Mouse (Mus musculus): ENCODE measurements around the gene Itsn1. TPM values are rescaled to one million over a fixed set of nuclear protein-coding genes. Genes with fewer than 3 reads are reported as not detected.

Itsn1 gene
- polyA plus RNA-seq, 1 experiment from 2014 or later = 36.0 TPM

GRCm38 (mm10) chr16:91768586-91768985, 39.5 kb downstream of the Itsn1 start:
- POLR2A ChIA-PET = no interaction called here
- in situ Hi-C loops (cut with MboI; ENCODE audit: low pct_unique_long_range_greater_than_20kb) = no loop called here
- TF ChIP-seq CTCF (IDR thresholded peaks at IDR 0.05) = no peak
- CTCF ChIA-PET = interaction anchor here (1.3 to 2.1 kb wide), 2 partner anchors 9 kb away, joined by 3 to 8 read pairs; no protein-coding TSS in a partner anchor
- no peaks in the 10 kb centered on the region for H3K27me3 ChIP-seq
- DNase-seq (ENCODE audit: low read depth, low spot score) (no peak), ATAC-seq (no peak)

- POLR2A ChIA-PET = no interaction called here
- CTCF ChIA-PET = no interaction called here
- in situ Hi-C loops (cut with MboI; ENCODE audit: low pct_unique_long_range_greater_than_20kb) = no loop called here
- no peak for TF ChIP-seq CTCF (IDR thresholded peaks at IDR 0.05)
- no peak for DNase-seq (ENCODE audit: low read depth, low spot score)
- no peaks in the 10 kb centered on the region for H3K27me3 ChIP-seq
- no peak for ATAC-seq
These were observed 40.8 kb downstream of the Itsn1 start for GRCm38 (mm10) chr16:91769911-91770310.

- TF ChIP-seq CTCF (IDR thresholded peaks at IDR 0.05) = no peak
- H3K27me3 ChIP-seq = no peaks in the 10 kb centered on the region
- in situ Hi-C loops (cut with MboI; ENCODE audit: low pct_unique_long_range_greater_than_20kb) = no loop called here
- DNase-seq (ENCODE audit: low read depth, low spot score) (no peak), ATAC-seq (no peak)
- ChIA-PET POLR2A (no interaction called here), CTCF (no interaction called here)
These were observed 41.6 kb downstream of the Itsn1 start for GRCm38 (mm10) chr16:91770662-91771061.

GRCm38 (mm10) chr16:91771334-91771733, 42.3 kb downstream of the Itsn1 start:
- no peak for TF ChIP-seq CTCF (IDR thresholded peaks at IDR 0.05)
- ChIA-PET POLR2A (no interaction called here), CTCF (no interaction called here)
- in situ Hi-C loops (cut with MboI; ENCODE audit: low pct_unique_long_range_greater_than_20kb) = no loop called here
- DNase-seq (ENCODE audit: low read depth, low spot score) (no peak), ATAC-seq (no peak)
- H3K27me3 ChIP-seq = no peaks in the 10 kb centered on the region

GRCm38 (mm10) chr16:91772586-91772985, 43.5 kb downstream of the Itsn1 start:
- ChIA-PET CTCF (interaction anchor here (1.0 kb wide), 1 partner anchor 9 kb away, joined by 4 read pairs; no protein-coding TSS in a partner anchor), POLR2A (no interaction called here)
- in situ Hi-C loops (cut with MboI; ENCODE audit: low pct_unique_long_range_greater_than_20kb) = no loop called here
- no peaks in the 10 kb centered on the region for H3K27me3 ChIP-seq
- ATAC-seq (no peak), DNase-seq (ENCODE audit: low read depth, low spot score) (no peak)
- TF ChIP-seq CTCF (IDR thresholded peaks at IDR 0.05) = no peak

GRCm38 (mm10) chr16:91779576-91779975, 50.5 kb downstream of the Itsn1 start:
- in situ Hi-C loops (cut with MboI; ENCODE audit: low pct_unique_long_range_greater_than_20kb) = no loop called here
- ATAC-seq = no peak
- ChIA-PET POLR2A (no interaction called here), CTCF (no interaction called here)
- no peaks in the 10 kb centered on the region for H3K27me3 ChIP-seq
- TF ChIP-seq CTCF (IDR thresholded peaks at IDR 0.05) = no peak
- DNase-seq (ENCODE audit: low read depth, low spot score) = no peak

GRCm38 (mm10) chr16:91780151-91780550, 51.1 kb downstream of the Itsn1 start:
- DNase-seq (ENCODE audit: low read depth, low spot score) = no peak
- ATAC-seq = no peak
- no peak for TF ChIP-seq CTCF (IDR thresholded peaks at IDR 0.05)
- ChIA-PET CTCF (interaction anchor here (1.4 kb wide), 1 partner anchor 48 kb away, joined by 3 read pairs; no protein-coding TSS in a partner anchor), POLR2A (no interaction called here)
- no peaks in the 10 kb centered on the region for H3K27me3 ChIP-seq
- in situ Hi-C loops (cut with MboI; ENCODE audit: low pct_unique_long_range_greater_than_20kb) = no loop called here

- in situ Hi-C loops (cut with MboI; ENCODE audit: low pct_unique_long_range_greater_than_20kb) = no loop called here
- no peaks in the 10 kb centered on the region for H3K27me3 ChIP-seq
- TF ChIP-seq CTCF (IDR thresholded peaks at IDR 0.05) = no peak
- ChIA-PET POLR2A (no interaction called here), CTCF (interaction anchor here (1.3 to 1.8 kb wide), 3 partner anchors 8 to 49 kb away, joined by 3 to 4 read pairs (median 3); no protein-coding TSS in a partner anchor)
- DNase-seq (ENCODE audit: low read depth, low spot score) (no peak), ATAC-seq (no peak)
These were observed 51.7 kb downstream of the Itsn1 start for GRCm38 (mm10) chr16:91780826-91781225.

GRCm38 (mm10) chr16:91783191-91783590, 54.1 kb downstream of the Itsn1 start:
- CTCF ChIA-PET = no interaction called here
- ATAC-seq (no peak), DNase-seq (ENCODE audit: low read depth, low spot score) (no peak)
- in situ Hi-C loops (cut with MboI; ENCODE audit: low pct_unique_long_range_greater_than_20kb) = no loop called here
- POLR2A ChIA-PET = no interaction called here
- H3K27me3 ChIP-seq = no peaks in the 10 kb centered on the region
- no peak for TF ChIP-seq CTCF (IDR thresholded peaks at IDR 0.05)

- H3K27me3 ChIP-seq = no peaks in the 10 kb centered on the region
- CTCF ChIA-PET = interaction anchor here (0.7 kb wide), 1 partner anchor 22 kb away, joined by 3 read pairs; no protein-coding TSS in a partner anchor
- DNase-seq (ENCODE audit: low read depth, low spot score) (no peak), ATAC-seq (no peak)
- in situ Hi-C loops (cut with MboI; ENCODE audit: low pct_unique_long_range_greater_than_20kb) = no loop called here
- POLR2A ChIA-PET = no interaction called here
- TF ChIP-seq CTCF (IDR thresholded peaks at IDR 0.05) = no peak
These were observed 55.2 kb downstream of the Itsn1 start for GRCm38 (mm10) chr16:91784298-91784697.

- no peak for TF ChIP-seq CTCF (IDR thresholded peaks at IDR 0.05)
- POLR2A ChIA-PET = no interaction called here
- no peak for ATAC-seq
- no peaks in the 10 kb centered on the region for H3K27me3 ChIP-seq
- in situ Hi-C loops (cut with MboI; ENCODE audit: low pct_unique_long_range_greater_than_20kb) = no loop called here
- DNase-seq (ENCODE audit: low read depth, low spot score) = no peak
- CTCF ChIA-PET = no interaction called here
These were observed 57.3 kb downstream of the Itsn1 start for GRCm38 (mm10) chr16:91786425-91786824.

GRCm38 (mm10) chr16:91789728-91790127, 60.6 kb downstream of the Itsn1 start:
- ATAC-seq = no peak

More at GRCm38 (mm10) chr16:91789728-91790127, 60.6 kb downstream of the Itsn1 start:
- POLR2A ChIA-PET = no interaction called here
- TF ChIP-seq CTCF (IDR thresholded peaks at IDR 0.05) = no peak
- CTCF ChIA-PET = interaction anchor here (1.3 kb wide), 1 partner anchor 14 kb away, joined by 3 read pairs; no protein-coding TSS in a partner anchor
- no peaks in the 10 kb centered on the region for H3K27me3 ChIP-seq
- in situ Hi-C loops (cut with MboI; ENCODE audit: low pct_unique_long_range_greater_than_20kb) = no loop called here
- no peak for DNase-seq (ENCODE audit: low read depth, low spot score)
